Mouse (Mus musculus) liver (tissue): Measurements from ENCODE around the gene Grk3.

Experiments
- DNase-seq: peaks from one replicate; pipeline ENCODE4 v3.0.0-alpha.2; 2020; ENCODE audit warnings: mixed read lengths

Grk3 gene

DNA sequence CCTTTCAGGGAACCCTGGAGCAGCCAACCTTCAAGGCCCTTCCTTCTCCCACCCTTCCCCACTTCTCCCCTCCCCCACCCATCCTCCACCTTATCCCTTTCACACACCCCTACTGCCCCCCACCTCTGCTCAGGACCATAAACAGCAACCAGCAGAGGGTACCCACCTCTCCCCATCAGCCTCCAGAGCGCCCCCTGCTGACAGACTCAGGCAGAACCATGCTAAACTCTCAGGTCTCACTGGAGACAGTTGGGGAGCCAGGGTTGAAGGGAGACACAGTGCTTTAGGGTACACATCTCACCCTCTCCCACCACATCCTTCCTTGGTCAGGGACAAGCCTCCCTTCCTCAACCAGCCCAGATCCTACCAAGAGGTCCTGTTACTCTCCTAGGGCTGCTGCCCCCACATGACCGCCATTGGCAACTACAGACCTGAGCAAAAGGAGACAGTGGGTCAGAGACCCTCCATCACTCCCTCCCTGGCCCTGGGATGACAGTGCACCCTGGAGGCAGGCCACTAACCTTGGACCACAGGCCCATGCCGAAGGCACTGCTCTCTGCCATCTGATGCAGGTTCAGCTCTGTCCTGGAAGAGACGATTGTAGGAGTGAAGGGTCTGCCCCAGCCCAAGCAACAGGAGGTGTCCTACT lies 150.7 kb downstream of the Grk3 start:
- peak; percentile 42 for DNase-seq
